35 mouse cellular contexts compared by ENCODE assay signal in the genomic region with DNA sequence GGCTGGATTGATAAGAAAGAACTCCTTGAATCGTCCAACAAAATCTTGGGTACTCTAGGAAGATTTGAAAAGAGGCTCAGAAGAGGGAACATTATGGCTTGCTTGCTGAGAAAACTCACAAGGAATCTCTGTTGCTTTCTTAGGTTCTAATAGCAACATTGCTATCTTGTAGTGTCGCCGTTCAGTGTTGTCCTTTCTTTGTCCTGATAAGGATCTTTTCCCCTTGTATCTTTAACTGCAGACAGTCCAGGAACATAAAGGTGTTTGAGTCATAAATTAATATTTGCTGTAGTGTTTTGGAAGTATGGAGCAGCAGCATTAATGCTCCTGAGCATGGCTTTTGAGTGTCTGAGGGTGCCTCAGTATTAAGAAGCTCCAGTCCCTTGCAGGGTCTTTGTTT.
"Had no signal": no experiment of that assay in that cellular context is flagged by ENCODE, and none has a peak within 500 bp of the region (broad histone marks: within the 10 kb centered on the region; RNA-seq: fewer than 3 reads in every experiment).

No protein-coding gene starts in this region.

- H3K27ac ChIP-seq: heart, embryonic 13.5 days; heart, embryonic 15.5 days; hindbrain, embryonic 10.5 days; hindbrain, embryonic 12.5 days; hindbrain, embryonic 13.5 days; hindbrain, embryonic 14.5 days; hindbrain, embryonic 15.5 days; hindbrain, postnatal 0 days; intestine, embryonic 15.5 days; kidney, embryonic 15.5 days; kidney, postnatal 0 days; layer of hippocampus, adult 2 months; left cerebral cortex, adult 2 months had no signal

- H3K27me3 ChIP-seq: heart, embryonic 12.5 days; heart, embryonic 13.5 days; heart, embryonic 15.5 days; hindbrain, embryonic 12.5 days; hindbrain, embryonic 13.5 days; hindbrain, embryonic 15.5 days; intestine, embryonic 15.5 days; kidney, embryonic 15.5 days had no signal

- ATAC-seq: hindbrain, embryonic 16.5 days; hindbrain, postnatal 0 days; inflammation-experienced regulatory T-cells, adult 6 months; intestine, embryonic 15.5 days; intestine, embryonic 16.5 days; intestine, postnatal 0 days had no signal

- H3K4me1 ChIP-seq: hindbrain, embryonic 10.5 days; hindbrain, embryonic 12.5 days; hindbrain, embryonic 13.5 days; hindbrain, embryonic 15.5 days; intestine, embryonic 15.5 days had no signal

- H3K9me3 ChIP-seq: heart, embryonic 12.5 days; heart, embryonic 13.5 days; heart, embryonic 15.5 days; hindbrain, embryonic 10.5 days; hindbrain, embryonic 12.5 days; hindbrain, embryonic 13.5 days; hindbrain, embryonic 15.5 days; intestine, embryonic 15.5 days; kidney, embryonic 15.5 days had no signal

- H3K9ac ChIP-seq: heart, embryonic 12.5 days; heart, embryonic 13.5 days; heart, embryonic 15.5 days; hindbrain, embryonic 12.5 days; hindbrain, embryonic 13.5 days; hindbrain, embryonic 14.5 days; hindbrain, embryonic 15.5 days; intestine, embryonic 15.5 days; kidney, embryonic 15.5 days had no signal

- H3K36me3 ChIP-seq: heart, embryonic 12.5 days; heart, embryonic 15.5 days; hindbrain, embryonic 12.5 days; hindbrain, embryonic 13.5 days; hindbrain, embryonic 15.5 days; intestine, embryonic 15.5 days; kidney, embryonic 15.5 days had no signal

- DNase-seq: heart, postnatal 10 days; heart, postnatal 14 days; heart, postnatal 36 days; heart, postnatal 4 days; kidney, adult 11 months; kidney, adult 18-20 months; kidney, adult 2 months; kidney, adult 8-10 months; kidney, adult 9 months; kidney, postnatal 10 days; kidney, postnatal 14 days; kidney, postnatal 25 days; kidney, postnatal 36 days; kidney, postnatal 4 days; layer of hippocampus, adult 9-11 months; layer of hippocampus, postnatal 36 days had no signal

- H3K4me3 ChIP-seq: heart, embryonic 12.5 days; heart, embryonic 13.5 days; heart, embryonic 15.5 days; hindbrain, embryonic 10.5 days; hindbrain, embryonic 12.5 days; hindbrain, embryonic 13.5 days; hindbrain, embryonic 15.5 days; intestine, embryonic 15.5 days; kidney, embryonic 15.5 days; layer of hippocampus, adult 2 months; left cerebral cortex, adult 2 months had no signal

- H3K4me2 ChIP-seq: heart, embryonic 11.5 days; heart, embryonic 12.5 days; heart, embryonic 13.5 days; heart, embryonic 15.5 days; hindbrain, embryonic 12.5 days; hindbrain, embryonic 13.5 days; hindbrain, embryonic 14.5 days; hindbrain, embryonic 15.5 days; intestine, embryonic 15.5 days; kidney, embryonic 15.5 days had no signal
